Mouse (Mus musculus): ENCODE results near the gene Stk36. TPM values are rescaled to one million over a fixed set of nuclear protein-coding genes. Genes with fewer than 3 reads are reported as not detected.

The Stk36 gene
- polyA plus RNA-seq, 1 experiment from 2014 or later = 0.32 TPM

GRCm38 (mm10) chr1:74624183-74624582, 22.9 kb downstream of the Stk36 start:
- H3K4me2 ChIP-seq (ENCODE audit: low read depth, low read length) = no peak overlapping the region
- no peak overlapping the region for H3K27ac ChIP-seq (ENCODE audit: low read depth)
- no peaks in the 10 kb centered on the region for H3K9me3 ChIP-seq (ENCODE audit: low read length)
- H3K4me3 ChIP-seq (ENCODE audit: low read depth, low read length) = no peak overlapping the region
- DNase-seq (no peak), ATAC-seq (no peak)
- no peaks in the 10 kb centered on the region for H3K27me3 ChIP-seq (ENCODE audit: insufficient read depth, low read length)
- TF ChIP-seq EP300 (IDR thresholded peaks at IDR 0.05; ENCODE audit: low read depth) (no peak), CTCF (IDR thresholded peaks at IDR 0.05; ENCODE audit: low read depth) (no peak)
- H3K4me1 ChIP-seq (ENCODE audit: insufficient read depth) = no peaks in the 10 kb centered on the region
- WGBS (ENCODE audit: insufficient replicate concordance) = 74% methylated on average over 1 of the region's 1 CpGs
- no peaks in the 10 kb centered on the region for H3K36me3 ChIP-seq (replicated peaks; ENCODE audit: insufficient read depth, low read length)
- H3K9ac ChIP-seq (replicated peaks) = no peak overlapping the region

DNA sequence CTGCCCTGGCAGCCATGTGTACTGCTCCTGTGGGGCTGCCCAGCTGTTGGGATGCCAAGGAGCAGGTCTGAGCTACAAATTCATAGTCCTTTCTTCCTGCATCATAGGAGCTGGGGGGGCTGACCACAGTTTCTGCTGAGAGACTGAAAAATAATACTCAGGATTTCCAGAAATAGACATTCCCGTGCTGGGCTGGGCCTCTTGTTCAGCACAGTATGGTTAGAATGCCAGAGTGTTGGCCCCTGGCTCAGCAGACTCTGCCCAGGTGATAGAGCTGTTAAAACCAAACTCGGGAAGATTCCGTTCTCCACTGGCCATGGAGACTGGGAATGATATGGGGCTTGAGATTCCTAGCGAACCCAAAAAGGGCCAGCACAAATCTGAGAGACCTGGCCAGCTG, 24.8 kb downstream of the Stk36 start:
- no peak overlapping the region for H3K27ac ChIP-seq (ENCODE audit: low read depth)
- no peaks in the 10 kb centered on the region for H3K27me3 ChIP-seq (ENCODE audit: insufficient read depth, low read length)
- TF ChIP-seq CTCF (IDR thresholded peaks at IDR 0.05; ENCODE audit: low read depth) (no peak), EP300 (IDR thresholded peaks at IDR 0.05; ENCODE audit: low read depth) (no peak)
- WGBS (ENCODE audit: insufficient replicate concordance) = 75% methylated on average over 4 of the region's 4 CpGs
- no peak overlapping the region for H3K4me2 ChIP-seq (ENCODE audit: low read depth, low read length)
- no peaks in the 10 kb centered on the region for H3K9me3 ChIP-seq (ENCODE audit: low read length)
- ATAC-seq (no peak), DNase-seq (no peak)
- H3K9ac ChIP-seq (replicated peaks) = no peak overlapping the region
- H3K4me3 ChIP-seq (ENCODE audit: low read depth, low read length) = no peak overlapping the region
- H3K4me1 ChIP-seq (ENCODE audit: insufficient read depth) = no peaks in the 10 kb centered on the region
- no peaks in the 10 kb centered on the region for H3K36me3 ChIP-seq (replicated peaks; ENCODE audit: insufficient read depth, low read length)

DNA sequence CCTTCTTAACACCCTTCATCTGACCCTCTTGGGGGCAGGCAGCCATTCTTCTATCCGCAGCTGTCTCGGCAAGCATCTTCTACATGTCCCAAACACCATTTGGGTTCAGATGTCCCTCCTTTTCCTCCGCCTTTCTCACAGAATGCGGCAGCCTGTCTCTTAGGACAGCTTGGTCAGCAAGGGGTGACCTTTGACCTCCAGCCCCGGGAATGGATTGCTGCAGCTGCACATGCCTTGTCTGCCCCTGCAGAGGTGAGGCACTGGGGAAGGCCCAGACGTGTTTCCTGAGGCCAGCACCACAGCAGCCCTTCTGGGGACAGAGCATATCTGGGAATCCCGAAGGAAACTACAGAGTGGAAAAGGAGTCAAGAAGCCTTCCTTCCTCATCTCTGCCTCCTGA, 26.8 kb downstream of the Stk36 start:
- Histone ChIP-seq H3K4me2 (ENCODE audit: low read depth, low read length) (no peak overlapping the region), H3K27me3 (ENCODE audit: insufficient read depth, low read length) (no peaks in the 10 kb centered on the region), H3K9ac (replicated peaks) (no peak overlapping the region), H3K9me3 (ENCODE audit: low read length) (no peaks in the 10 kb centered on the region), H3K4me3 (ENCODE audit: low read depth, low read length) (no peak overlapping the region), H3K36me3 (replicated peaks; ENCODE audit: insufficient read depth, low read length) (no peaks in the 10 kb centered on the region), H3K4me1 (ENCODE audit: insufficient read depth) (no peaks in the 10 kb centered on the region), H3K27ac (ENCODE audit: low read depth) (no peak overlapping the region)
- ATAC-seq = no peak
- TF ChIP-seq CTCF (IDR thresholded peaks at IDR 0.05; ENCODE audit: low read depth) = no peak
- TF ChIP-seq EP300 (IDR thresholded peaks at IDR 0.05; ENCODE audit: low read depth) = no peak
- WGBS (ENCODE audit: insufficient replicate concordance) = 49% methylated on average over 7 of the region's 7 CpGs
- no peak for DNase-seq

GRCm38 (mm10) chr1:74632734-74633133, 31.5 kb downstream of the Stk36 start:
- H3K4me3 ChIP-seq (ENCODE audit: low read depth, low read length) = no peak overlapping the region
- WGBS (ENCODE audit: insufficient replicate concordance) = 66% methylated on average over 4 of the region's 4 CpGs
- no peaks in the 10 kb centered on the region for H3K27me3 ChIP-seq (ENCODE audit: insufficient read depth, low read length)
- ATAC-seq = no peak
- H3K9ac ChIP-seq (replicated peaks) = no peak overlapping the region
- H3K4me1 ChIP-seq (ENCODE audit: insufficient read depth) = no peaks in the 10 kb centered on the region
- no peak overlapping the region for H3K27ac ChIP-seq (ENCODE audit: low read depth)
- no peak for TF ChIP-seq EP300 (IDR thresholded peaks at IDR 0.05; ENCODE audit: low read depth)
- TF ChIP-seq CTCF (IDR thresholded peaks at IDR 0.05; ENCODE audit: low read depth) = no peak
- no peaks in the 10 kb centered on the region for H3K9me3 ChIP-seq (ENCODE audit: low read length)
- H3K36me3 ChIP-seq (replicated peaks; ENCODE audit: insufficient read depth, low read length) = no peaks in the 10 kb centered on the region
- no peak for DNase-seq
- no peak overlapping the region for H3K4me2 ChIP-seq (ENCODE audit: low read depth, low read length)

- H3K36me3 ChIP-seq (replicated peaks; ENCODE audit: insufficient read depth, low read length) = no peaks in the 10 kb centered on the region
- no peak for ATAC-seq
- WGBS (ENCODE audit: insufficient replicate concordance) = 67% methylated on average over 2 of the region's 2 CpGs
Measured at GRCm38 (mm10) chr1:74643524-74643923, 42.3 kb downstream of the Stk36 start.

GRCm38 (mm10) chr1:74643926-74644325, 42.7 kb downstream of the Stk36 start:
- ATAC-seq = no peak
- Histone ChIP-seq H3K9me3 (ENCODE audit: low read length) (no peaks in the 10 kb centered on the region), H3K9ac (replicated peaks) (no peak overlapping the region), H3K4me2 (ENCODE audit: low read depth, low read length) (no peak overlapping the region), H3K27me3 (ENCODE audit: insufficient read depth, low read length) (no peaks in the 10 kb centered on the region), H3K4me3 (ENCODE audit: low read depth, low read length) (no peak overlapping the region), H3K4me1 (ENCODE audit: insufficient read depth) (no peaks in the 10 kb centered on the region), H3K36me3 (replicated peaks; ENCODE audit: insufficient read depth, low read length) (no peaks in the 10 kb centered on the region), H3K27ac (ENCODE audit: low read depth) (no peak overlapping the region)
- TF ChIP-seq CTCF (IDR thresholded peaks at IDR 0.05; ENCODE audit: low read depth) (peak; percentile 59), EP300 (IDR thresholded peaks at IDR 0.05; ENCODE audit: low read depth) (no peak)
- DNase-seq = no peak

More at GRCm38 (mm10) chr1:74643524-74643923, 42.3 kb downstream of the Stk36 start:
- Histone ChIP-seq H3K4me2 (ENCODE audit: low read depth, low read length) (no peak overlapping the region), H3K9me3 (ENCODE audit: low read length) (no peaks in the 10 kb centered on the region), H3K9ac (replicated peaks) (no peak overlapping the region), H3K4me1 (ENCODE audit: insufficient read depth) (no peaks in the 10 kb centered on the region), H3K27me3 (ENCODE audit: insufficient read depth, low read length) (no peaks in the 10 kb centered on the region), H3K4me3 (ENCODE audit: low read depth, low read length) (no peak overlapping the region), H3K27ac (ENCODE audit: low read depth) (no peak overlapping the region)
- no peak for TF ChIP-seq EP300 (IDR thresholded peaks at IDR 0.05; ENCODE audit: low read depth)
- no peak for TF ChIP-seq CTCF (IDR thresholded peaks at IDR 0.05; ENCODE audit: low read depth)
- no peak for DNase-seq
